Mouse (Mus musculus): ENCODE data around the gene Tmem114.

GRCm38 (mm10) chr16:8420842-8421241 lies 4.1 kb downstream of the Tmem114 start:
- TF ChIP-seq CTCF (IDR thresholded peaks at IDR 0.05; ENCODE audit: low read depth, low read length) (no peak), GATA1 (IDR thresholded peaks at IDR 0.05; ENCODE audit: borderline replicate concordance, low read length) (no peak), POLR2AphosphoS5 (IDR thresholded peaks at IDR 0.05; ENCODE audit: insufficient replicate concordance, low read depth, low read length) (no peak), TAL1 (conservative IDR thresholded peaks at IDR 0.05; ENCODE audit: low read depth, low read length) (no peak), GATA2 (IDR thresholded peaks at IDR 0.05; ENCODE audit: borderline replicate concordance, low read depth, low read length) (no peak)

Measured in G1E (cell line).